ENCODE assay signal across 17 mouse cellular contexts in the genomic region with DNA sequence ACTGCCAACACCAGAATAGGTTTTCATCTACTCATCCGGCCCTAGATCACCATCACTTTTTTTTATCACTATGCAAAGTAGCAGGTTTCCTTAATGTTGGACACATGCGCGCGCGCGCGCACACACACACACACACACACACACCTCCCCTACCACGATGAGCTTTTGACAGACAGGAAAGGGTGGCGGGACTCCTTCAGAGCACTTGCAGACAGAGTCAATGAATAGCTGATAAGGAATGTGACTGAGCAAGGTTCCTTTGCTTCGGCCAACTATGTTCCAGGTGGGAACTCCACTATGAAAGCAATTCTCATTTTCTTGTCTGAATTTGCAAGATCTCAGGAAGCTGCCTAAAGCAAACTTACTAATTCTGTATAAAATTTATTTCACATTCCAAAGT. TPM values are rescaled to one million over a fixed set of nuclear protein-coding genes. Genes with fewer than 3 reads are reported as not detected.
DNase-seq lines count a peak whose midpoint lies in the region; ATAC-seq lines count a peak whose summit lies in the region.
"Had no signal": no experiment of that assay in that cellular context is flagged by ENCODE, and none has a peak within 500 bp of the region (broad histone marks: within the 10 kb centered on the region; RNA-seq: fewer than 3 reads in every experiment).

No protein-coding gene starts in this region.

- WGBS in kidney, embryonic 15.5 days = 80% methylated on average over 10 of the region's 10 CpGs
- WGBS in neural tube, embryonic 15.5 days = 93% methylated on average over 10 of the region's 10 CpGs
- 92% methylated on average over 10 of the region's 10 CpGs for WGBS in embryonic facial prominence, embryonic 10.5 days

- peak overlapping the region; percentile 61 for H3K27ac ChIP-seq in kidney, embryonic 15.5 days
- H3K27ac ChIP-seq in neural tube, embryonic 15.5 days (replicated peaks) = no peak overlapping the region
- no peak overlapping the region for H3K27ac ChIP-seq in embryonic facial prominence, embryonic 10.5 days (replicated peaks)
- H3K27ac ChIP-seq: embryonic facial prominence, embryonic 13.5 days; hindbrain, embryonic 15.5 days; midbrain, embryonic 15.5 days had no signal

- H3K4me1 ChIP-seq in kidney, embryonic 15.5 days = peaks cover 12% of the 10 kb centered on the region
- peaks cover 9% of the 10 kb centered on the region for H3K4me1 ChIP-seq in neural tube, embryonic 15.5 days
- H3K4me1 ChIP-seq in embryonic facial prominence, embryonic 10.5 days = no peaks in the 10 kb centered on the region
- H3K4me1 ChIP-seq: midbrain, embryonic 15.5 days had no signal

- no peak overlapping the region for H3K4me3 ChIP-seq in kidney, embryonic 15.5 days (replicated peaks)
- no peak overlapping the region for H3K4me3 ChIP-seq in neural tube, embryonic 15.5 days (replicated peaks)
- H3K4me3 ChIP-seq in embryonic facial prominence, embryonic 10.5 days = no peak overlapping the region
- H3K4me3 ChIP-seq: embryonic facial prominence, embryonic 13.5 days; heart, embryonic 12.5 days; hindbrain, embryonic 15.5 days; midbrain, embryonic 15.5 days had no signal

- no peak overlapping the region for H3K9ac ChIP-seq in kidney, embryonic 15.5 days
- no peak overlapping the region for H3K9ac ChIP-seq in neural tube, embryonic 15.5 days (replicated peaks)
- H3K9ac ChIP-seq: embryonic facial prominence, embryonic 13.5 days; forebrain, postnatal 0 days; heart, embryonic 12.5 days; hindbrain, embryonic 15.5 days; midbrain, embryonic 15.5 days had no signal

- H3K36me3 ChIP-seq in kidney, embryonic 15.5 days = no peaks in the 10 kb centered on the region; the same call in 1 of the 2 replicates
- H3K36me3 ChIP-seq in neural tube, embryonic 15.5 days = no peaks in the 10 kb centered on the region
- H3K36me3 ChIP-seq in embryonic facial prominence, embryonic 10.5 days (replicated peaks) = 0 out of 2 replicates have a peak, but pooled peaks cover 3% of the 10 kb centered on the region
- H3K36me3 ChIP-seq: embryonic facial prominence, embryonic 13.5 days; heart, embryonic 12.5 days; hindbrain, embryonic 15.5 days; midbrain, embryonic 15.5 days had no signal

- no peaks in the 10 kb centered on the region for H3K9me3 ChIP-seq in kidney, embryonic 15.5 days (replicated peaks)
- H3K9me3 ChIP-seq in neural tube, embryonic 15.5 days (replicated peaks) = no peaks in the 10 kb centered on the region
- no peaks in the 10 kb centered on the region for H3K9me3 ChIP-seq in embryonic facial prominence, embryonic 10.5 days
- H3K9me3 ChIP-seq: embryonic facial prominence, embryonic 13.5 days; heart, embryonic 12.5 days; hindbrain, embryonic 15.5 days; midbrain, embryonic 15.5 days had no signal

- no peak overlapping the region for H3K4me2 ChIP-seq in kidney, embryonic 15.5 days
- no peak overlapping the region for H3K4me2 ChIP-seq in neural tube, embryonic 15.5 days
- H3K4me2 ChIP-seq: embryonic facial prominence, embryonic 13.5 days; heart, embryonic 12.5 days; hindbrain, embryonic 15.5 days; liver, embryonic 11.5 days; midbrain, embryonic 15.5 days had no signal

- no peaks in the 10 kb centered on the region for H3K27me3 ChIP-seq in kidney, embryonic 15.5 days
- H3K27me3 ChIP-seq in neural tube, embryonic 15.5 days (replicated peaks) = no peaks in the 10 kb centered on the region
- no peaks in the 10 kb centered on the region for H3K27me3 ChIP-seq in embryonic facial prominence, embryonic 10.5 days (replicated peaks; ENCODE audit: low read depth, poor library complexity, severe bottlenecking)
- H3K27me3 ChIP-seq: embryonic facial prominence, embryonic 13.5 days; heart, embryonic 12.5 days; hindbrain, embryonic 15.5 days; midbrain, embryonic 15.5 days had no signal

- no peak for DNase-seq in kidney, adult 18-20 months
- DNase-seq in urinary bladder, postnatal 14 days (ENCODE audit: low spot score) = peak; percentile 33
- no peak for DNase-seq in urinary bladder, postnatal 10 days (ENCODE audit: low spot score)
- peak; percentile 29 to 36 for DNase-seq in lung, postnatal 4 days
- no peak for DNase-seq in embryonic facial prominence, embryonic 10.5 days (ENCODE audit: low spot score)
- DNase-seq: adrenal gland, postnatal 36 days; cerebellum, adult 2 months; forebrain, postnatal 0 days; layer of hippocampus, postnatal 36 days; left cerebral cortex, postnatal 4 days had no signal

- no peak for ATAC-seq in kidney, embryonic 15.5 days (replicated peaks; ENCODE audit: low FRiP score)
- no peak for ATAC-seq in neural tube, embryonic 15.5 days (ENCODE audit: low FRiP score)
- ATAC-seq: forebrain, postnatal 0 days; midbrain, embryonic 15.5 days had no signal

RNA-seq across cellular contexts. Expression of a gene that starts 22.7 kb away (rescaled TPM):
- 23.4 and 27.0 TPM in 2 replicates for polyA plus RNA-seq in kidney, embryonic 15.5 days (2015; fragmentation: Nextera tagmentation; extraction: Ambion mirVana)
- 26.9 and 27.9 TPM in 2 replicates for polyA plus RNA-seq in neural tube, embryonic 15.5 days (2015; fragmentation: Nextera tagmentation; extraction: Ambion mirVana)
- 25.0 and 26.3 TPM in 2 replicates for polyA plus RNA-seq in embryonic facial prominence, embryonic 10.5 days (2016; fragmentation: Nextera tagmentation; extraction: Ambion mirVana)

Comparison
In these comparisons a context has a peak if more than half of its experiments do, and no peak if none do; other contexts are left out.
1. DNase-seq: peak in urinary bladder, postnatal 14 days (single experiment) and lung, postnatal 4 days (2 of 2); none in kidney, adult 18-20 months (single experiment), urinary bladder, postnatal 10 days (single experiment) and embryonic facial prominence, embryonic 10.5 days (single experiment).